In genomic region chr10:130594046-130594734, GRCm38 (mm10) we compare ENCODE assay signal across 8 mouse cellular contexts.
DNase-seq lines count a peak whose midpoint lies in the region; ATAC-seq and TF ChIP-seq lines count a peak whose summit lies in the region.
"Not testable (repeated sequence)": the region's sequence is repeated elsewhere in the genome, so short reads cannot be mapped to it uniquely, and the experiment has no call there.

No protein-coding gene starts in this region.

- H3K4me3 ChIP-seq in thymus, adult 2 months (ENCODE audit: control insufficient read depth, insufficient read depth, low read length) = not testable (repeated sequence)

- H3K4me1 ChIP-seq in thymus, adult 2 months (replicated peaks; ENCODE audit: control insufficient read depth, insufficient read depth, low read length) = not testable (repeated sequence)

- peak; percentile 52 for ATAC-seq in granulocyte monocyte progenitor cell, adult 5-6 weeks (replicated peaks; ENCODE audit: poor library complexity, severe bottlenecking)

- H3K27ac ChIP-seq in thymus, adult 2 months (ENCODE audit: control insufficient read depth, insufficient read depth, low read length) = not testable (repeated sequence)

- not testable (repeated sequence) for H3K36me3 ChIP-seq in thymus, adult 2 months (ENCODE audit: control insufficient read depth, insufficient read depth, low read length)

- intact Hi-C loops in left cerebral cortex, postnatal 4 days (cut with DNase I) = not testable (repeated sequence)

- not testable (repeated sequence) for TF ChIP-seq CTCF in thymus, adult 2 months (IDR thresholded peaks at IDR 0.05; ENCODE audit: borderline replicate concordance, control insufficient read depth, extremely low read depth, insufficient read depth, low read length, poor library complexity)

- not testable (repeated sequence) for H3K27me3 ChIP-seq in thymus, adult 2 months (ENCODE audit: control insufficient read depth, insufficient read depth, low read length)

- DNase-seq in T-cell, adult 2 months (ENCODE audit: low spot score) = peak; percentile 15
- DNase-seq in brain, embryonic 18.5 days (ENCODE audit: low read depth, low spot score) = peak; percentile 0
- peak; percentile 39 to 51 for DNase-seq in cerebellum, postnatal 4 days (ENCODE audit: low spot score in 2 of 2)
- DNase-seq in left cerebral cortex, postnatal 4 days = peak; percentile 3
- peak; percentile 9 for DNase-seq in ovary, postnatal 10 days (ENCODE audit: low spot score)
- peak; percentile 7 for DNase-seq in thymus, adult 2 months
- DNase-seq in urinary bladder, postnatal 25 days (ENCODE audit: low spot score) = peak; percentile 21

- not testable (repeated sequence) for TF ChIP-seq POLR2A in thymus, adult 2 months (IDR thresholded peaks at IDR 0.05; ENCODE audit: control insufficient read depth, extremely low read depth, insufficient read depth, low read length, poor library complexity)
